Mouse (Mus musculus) hindbrain, embryonic 16.5 days (tissue): ENCODE data around the gene Olfr1058. TPM values are rescaled to one million over a fixed set of nuclear protein-coding genes. Genes with fewer than 3 reads are reported as not detected.

Source experiments
- ATAC-seq: fragments of 200-750 bp; cut with Nextera tagmentation; 2 replicates; pipeline ENCODE4 v1.8.0; 2017; ENCODE audit warnings: moderate TSS enrichment, moderate library complexity
- H3K27ac ChIP-seq: fragments of 300-500 bp; sonication (generic); 2 replicates; pipeline ENCODE4 v1.5.1; 2014; ENCODE audit warnings: low read depth, mild to moderate bottlenecking, control low read depth, low read length, moderate library complexity
- H3K27me3 ChIP-seq: fragments of 300-500 bp; sonication (generic); replicated peaks from 2 replicates; pipeline ENCODE4 v1.6.1; 2014; ENCODE audit warnings: low read length; ENCODE audit not compliant: control insufficient read depth, insufficient read depth
- H3K36me3 ChIP-seq: fragments of 300-500 bp; sonication (generic); 2 replicates; pipeline ENCODE4 v1.6.1; 2014; ENCODE audit warnings: mild to moderate bottlenecking, low read length, moderate library complexity, mixed read lengths; ENCODE audit not compliant: control insufficient read depth, insufficient read depth
- H3K4me1 ChIP-seq: fragments of 300-500 bp; sonication (generic); 2 replicates; pipeline ENCODE4 v1.6.1; 2014; ENCODE audit warnings: low read depth, low read length; ENCODE audit not compliant: control insufficient read depth, insufficient read depth
- H3K4me2 ChIP-seq: fragments of 300-500 bp; sonication (generic); 2 replicates; pipeline ENCODE4 v1.6.1; 2014; ENCODE audit warnings: mild to moderate bottlenecking, low read length, control low read depth, moderate library complexity
- H3K4me3 ChIP-seq: fragments of 300-500 bp; sonication (generic); 2 replicates; pipeline ENCODE4 v1.5.1; 2014; ENCODE audit warnings: mild to moderate bottlenecking, low read length, control low read depth, moderate library complexity
- H3K9ac ChIP-seq: fragments of 300-500 bp; sonication (generic); 2 replicates; pipeline ENCODE4 v1.6.1; 2014; ENCODE audit warnings: low read depth, mild to moderate bottlenecking, control low read depth, low read length, moderate library complexity
- H3K9me3 ChIP-seq: fragments of 300-500 bp; sonication (generic); 2 replicates; pipeline ENCODE4 v1.6.1; 2014; ENCODE audit warnings: mild to moderate bottlenecking, low read length, moderate library complexity; ENCODE audit not compliant: control insufficient read depth
- WGBS: fragments of 180-500 bp; shearing (Covaris S2); extraction: QIAGEN DNeasy Blood & Tissue Kit; methylation state at CpG from one replicate; pipeline ENCODE4 v1.1.7; 2014; 5-methylcytosine and 5-hydroxymethylcytosine counted together
- polyA plus RNA-seq: library from polyadenylated mRNA; unstranded; fragments of >200 nt; fragmentation: Nextera tagmentation; extraction: Ambion mirVana; gene quantifications from 2 replicates; pipeline ENCODE4 v1.2.1, GENCODE M21; 2015

The Olfr1058 gene
- polyA plus RNA-seq, 1 experiment from 2014 or later: not detected

GRCm38 (mm10) chr2:86335333-86335732 lies 53.0 kb downstream of the Olfr1058 start, which contains the start of gene Olfr1054:
Gene Olfr1054, minus strand, starts transcription at chr2:86335433.
- 68% methylated on average over 3 of the region's 3 CpGs for WGBS
- Histone ChIP-seq H3K9ac (no peak within 1 kb of the TSS), H3K36me3 (no peaks in the 10 kb centered on the region), H3K27ac (no peak within 1 kb of the TSS), H3K9me3 (no peaks in the 10 kb centered on the region), H3K4me3 (no peak within 1 kb of the TSS), H3K27me3 (no peaks in the 10 kb centered on the region), H3K4me2 (no peak within 1 kb of the TSS), H3K4me1 (no peaks in the 10 kb centered on the region)
- no peak for ATAC-seq

Other genes starting within 250 kb of the Olfr1058 start
- gene Olfr1040, start 241.8 kb downstream of the Olfr1058 start, polyA plus RNA-seq: not detected in 2 replicates
- not detected in 2 replicates for gene Olfr1042, start 226.7 kb downstream of the Olfr1058 start, polyA plus RNA-seq
- gene Olfr1043, start 221.0 kb downstream of the Olfr1058 start, polyA plus RNA-seq: not detected in 2 replicates
- not detected in 2 replicates for gene Olfr1044, start 210.7 kb downstream of the Olfr1058 start, polyA plus RNA-seq
- gene Olfr52, start 202.9 kb downstream of the Olfr1058 start, polyA plus RNA-seq: not detected in 2 replicates
- gene Olfr1045, start 185.6 kb downstream of the Olfr1058 start, polyA plus RNA-seq: not detected in 2 replicates
- gene Olfr1046, start 169.2 kb downstream of the Olfr1058 start, polyA plus RNA-seq: not detected in 2 replicates
- gene Olfr1047, start 157.2 kb downstream of the Olfr1058 start, polyA plus RNA-seq: not detected in 2 replicates
- not detected in 2 replicates for gene Olfr1048, start 148.3 kb downstream of the Olfr1058 start, polyA plus RNA-seq
- not detected in 2 replicates for gene Olfr1049, start 130.2 kb downstream of the Olfr1058 start, polyA plus RNA-seq
- gene Olfr1051, start 109.5 kb downstream of the Olfr1058 start, polyA plus RNA-seq: not detected in 2 replicates
- gene Olfr1052, start 96.1 kb downstream of the Olfr1058 start, polyA plus RNA-seq: not detected in 2 replicates
- not detected in 2 replicates for gene Olfr1053, start 73.3 kb downstream of the Olfr1058 start, polyA plus RNA-seq
- gene Olfr1054, start 53.1 kb downstream of the Olfr1058 start, polyA plus RNA-seq: not detected in 2 replicates
- not detected in 2 replicates for gene Olfr1055, start 38.3 kb downstream of the Olfr1058 start, polyA plus RNA-seq
- not detected in 2 replicates for gene Olfr1056, start 26.1 kb downstream of the Olfr1058 start, polyA plus RNA-seq
- not detected in 2 replicates for gene Olfr1057, start 10.2 kb downstream of the Olfr1058 start, polyA plus RNA-seq
- gene Olfr1061, start 25.5 kb upstream of the Olfr1058 start, polyA plus RNA-seq: not detected in 2 replicates
- gene Olfr1062, start 38.2 kb upstream of the Olfr1058 start, polyA plus RNA-seq: not detected in 2 replicates
- gene Olfr1065, start 62.0 kb upstream of the Olfr1058 start, polyA plus RNA-seq: not detected in 2 replicates
- not detected in 2 replicates for gene Olfr1066, start 67.7 kb upstream of the Olfr1058 start, polyA plus RNA-seq
- not detected in 2 replicates for gene Olfr228, start 98.8 kb upstream of the Olfr1058 start, polyA plus RNA-seq
- not detected in 2 replicates for gene Olfr1076, start 119.9 kb upstream of the Olfr1058 start, polyA plus RNA-seq
- not detected in 2 replicates for gene Olfr1079, start 153.9 kb upstream of the Olfr1058 start, polyA plus RNA-seq
- gene Olfr1080, start 169.7 kb upstream of the Olfr1058 start, polyA plus RNA-seq: not detected in 2 replicates
- not detected in 2 replicates for gene Olfr1082, start 210.4 kb upstream of the Olfr1058 start, polyA plus RNA-seq